Mouse (Mus musculus) embryonic facial prominence, embryonic 13.5 days (tissue): ENCODE data around the gene Rapgef4. TPM values are rescaled to one million over a fixed set of nuclear protein-coding genes. Genes with fewer than 3 reads are reported as not detected.

ENCODE experiments used
- ATAC-seq: fragments of 200-750 bp; cut with Nextera tagmentation; 2 replicates; pipeline ENCODE4 v1.8.0; 2017; ENCODE audit warnings: low read depth; ENCODE audit not compliant: insufficient number of reproducible peaks, insufficient read depth, low FRiP score, low TSS enrichment
- H3K27ac ChIP-seq: fragments of 300-500 bp; sonication (generic); 2 replicates; pipeline ENCODE4 v1.5.1; 2015; ENCODE audit warnings: moderate library complexity, mild to moderate bottlenecking, inconsistent platforms
- H3K27me3 ChIP-seq: fragments of 300-500 bp; sonication (generic); 2 replicates; pipeline ENCODE4 v1.6.1; 2015; ENCODE audit warnings: mild to moderate bottlenecking, inconsistent platforms
- H3K36me3 ChIP-seq: fragments of 300-500 bp; sonication (generic); 2 replicates; pipeline ENCODE4 v1.6.1; 2015; ENCODE audit warnings: mild to moderate bottlenecking, inconsistent platforms
- H3K4me1 ChIP-seq: fragments of 300-500 bp; sonication (generic); 2 replicates; pipeline ENCODE4 v1.6.1; 2015; ENCODE audit warnings: inconsistent platforms
- H3K4me2 ChIP-seq: fragments of 300-500 bp; sonication (generic); 2 replicates; pipeline ENCODE4 v1.6.1; 2015; ENCODE audit warnings: moderate library complexity, mild to moderate bottlenecking, inconsistent platforms
- H3K4me3 ChIP-seq: fragments of 300-500 bp; sonication (generic); 2 replicates; pipeline ENCODE4 v1.5.1; 2015; ENCODE audit warnings: mild to moderate bottlenecking, inconsistent platforms
- H3K9ac ChIP-seq: fragments of 300-500 bp; sonication (generic); 2 replicates; pipeline ENCODE4 v1.6.1; 2015; ENCODE audit warnings: mild to moderate bottlenecking, inconsistent platforms
- H3K9me3 ChIP-seq: fragments of 300-500 bp; sonication (generic); 2 replicates; pipeline ENCODE4 v1.6.1; 2016; ENCODE audit warnings: inconsistent platforms
- WGBS: fragments of 180-500 bp; shearing (Covaris S2); methylation state at CpG from one replicate; pipeline ENCODE4 v1.1.7; 2015; ENCODE audit warnings: mixed read lengths; 5-methylcytosine and 5-hydroxymethylcytosine counted together
- polyA plus RNA-seq: library from polyadenylated mRNA; unstranded; fragments of >200 nt; fragmentation: Nextera tagmentation; extraction: Ambion mirVana; gene quantifications from 2 replicates; pipeline ENCODE4 v1.2.1, GENCODE M21; 2015

The Rapgef4 gene
- polyA plus RNA-seq, 1 experiment from 2014 or later: 3.0 TPM

DNA sequence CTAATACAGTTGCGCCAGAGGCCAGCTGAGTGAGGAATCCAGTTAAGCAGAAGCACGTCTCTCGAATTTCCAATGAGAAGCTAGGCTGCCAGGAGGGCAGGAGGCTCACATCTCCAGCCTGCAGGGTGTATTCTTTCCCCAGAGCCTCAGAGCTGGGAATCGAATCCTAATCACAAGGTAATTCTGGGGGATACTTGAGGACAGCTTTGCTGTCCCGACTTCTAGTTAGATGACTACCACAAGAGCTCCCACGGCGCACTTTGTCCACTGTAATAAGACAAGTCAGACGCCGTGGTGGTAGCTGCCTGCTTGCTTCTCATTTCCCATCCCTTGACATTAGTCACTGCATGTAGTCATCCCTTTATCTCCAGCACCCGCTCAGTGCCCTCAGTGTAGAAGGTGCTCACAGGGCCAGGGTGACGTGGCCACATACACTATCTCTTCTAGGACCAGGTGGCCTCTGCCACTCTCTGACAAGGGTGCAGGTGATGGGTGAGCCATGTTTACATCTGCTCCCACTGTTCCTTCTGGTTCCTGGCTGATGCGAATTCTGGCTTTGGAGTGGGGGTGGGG lies 5.3 kb downstream of the Rapgef4 start:
- Histone ChIP-seq H3K27me3 (peaks cover 23% of the 10 kb centered on the region), H3K4me2 (no peak overlapping the region), H3K27ac (no peak overlapping the region), H3K4me3 (no peak overlapping the region), H3K4me1 (0 out of 2 replicates have a peak, but pooled peaks cover 5% of the 10 kb centered on the region), H3K9me3 (no peaks in the 10 kb centered on the region), H3K9ac (no peak overlapping the region), H3K36me3 (no peaks in the 10 kb centered on the region)
- ATAC-seq: no peak
- 70% methylated on average over 12 of the region's 12 CpGs for WGBS

DNA sequence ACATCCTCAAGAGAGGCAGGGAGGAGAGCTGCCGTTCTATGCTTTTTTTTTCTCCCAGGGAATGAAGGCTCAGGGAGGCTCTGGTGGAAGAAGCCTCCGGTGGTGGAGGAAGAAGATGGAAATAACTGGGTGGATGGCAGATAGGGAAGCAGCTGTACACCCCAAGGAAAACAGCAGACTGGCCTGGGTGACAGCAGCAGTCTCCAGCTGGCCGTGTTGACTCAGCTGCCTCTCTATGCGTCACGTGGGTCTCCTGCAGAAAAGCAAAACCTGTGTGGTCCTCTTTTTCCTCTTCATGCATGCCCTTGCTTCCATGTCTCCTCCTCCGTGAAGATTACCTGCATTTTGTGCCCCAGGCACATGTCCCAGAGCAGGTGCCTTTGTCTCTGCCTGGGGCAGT lies 7.5 kb downstream of the Rapgef4 start:
- Histone ChIP-seq H3K27ac (no peak overlapping the region), H3K9me3 (no peaks in the 10 kb centered on the region)

DNA sequence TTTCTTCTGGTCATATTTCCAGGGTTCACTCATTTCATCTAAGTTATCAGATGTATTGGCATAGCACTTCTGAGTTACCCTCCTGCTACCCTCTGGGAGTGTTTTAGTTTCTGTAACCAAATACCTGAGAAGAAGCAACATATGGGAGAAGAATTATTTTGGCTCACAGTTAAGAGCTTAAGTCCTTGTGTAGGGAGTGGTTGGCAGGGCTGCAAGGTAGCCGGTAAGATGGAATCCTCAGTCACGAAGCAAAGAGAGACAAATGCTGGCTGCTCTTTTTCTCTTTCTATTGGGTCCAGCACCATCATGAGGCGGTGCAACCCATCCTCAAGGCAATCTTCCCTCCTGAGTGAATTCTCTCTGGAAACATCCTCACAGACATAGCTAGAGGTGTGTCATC lies 11.1 kb downstream of the Rapgef4 start:
- Histone ChIP-seq H3K27me3 (no peaks in the 10 kb centered on the region), H3K9ac (no peak overlapping the region), H3K27ac (no peak overlapping the region), H3K9me3 (no peaks in the 10 kb centered on the region), H3K4me3 (no peak overlapping the region), H3K36me3 (no peaks in the 10 kb centered on the region), H3K4me2 (no peak overlapping the region), H3K4me1 (no peaks in the 10 kb centered on the region)
- 99% methylated on average over 3 of the region's 3 CpGs for WGBS
- ATAC-seq: no peak

More for the DNA sequence above, 7.5 kb downstream of the Rapgef4 start:
- H3K4me1 ChIP-seq: no peaks in the 10 kb centered on the region
- no peak overlapping the region for H3K4me2 ChIP-seq
- H3K9ac ChIP-seq: no peak overlapping the region
- 62% methylated on average over 6 of the region's 6 CpGs for WGBS
- no peak for ATAC-seq
- H3K27me3 ChIP-seq: 0 out of 2 replicates have a peak, but pooled peaks cover 4% of the 10 kb centered on the region
- H3K36me3 ChIP-seq: no peaks in the 10 kb centered on the region
- H3K4me3 ChIP-seq: no peak overlapping the region

DNA sequence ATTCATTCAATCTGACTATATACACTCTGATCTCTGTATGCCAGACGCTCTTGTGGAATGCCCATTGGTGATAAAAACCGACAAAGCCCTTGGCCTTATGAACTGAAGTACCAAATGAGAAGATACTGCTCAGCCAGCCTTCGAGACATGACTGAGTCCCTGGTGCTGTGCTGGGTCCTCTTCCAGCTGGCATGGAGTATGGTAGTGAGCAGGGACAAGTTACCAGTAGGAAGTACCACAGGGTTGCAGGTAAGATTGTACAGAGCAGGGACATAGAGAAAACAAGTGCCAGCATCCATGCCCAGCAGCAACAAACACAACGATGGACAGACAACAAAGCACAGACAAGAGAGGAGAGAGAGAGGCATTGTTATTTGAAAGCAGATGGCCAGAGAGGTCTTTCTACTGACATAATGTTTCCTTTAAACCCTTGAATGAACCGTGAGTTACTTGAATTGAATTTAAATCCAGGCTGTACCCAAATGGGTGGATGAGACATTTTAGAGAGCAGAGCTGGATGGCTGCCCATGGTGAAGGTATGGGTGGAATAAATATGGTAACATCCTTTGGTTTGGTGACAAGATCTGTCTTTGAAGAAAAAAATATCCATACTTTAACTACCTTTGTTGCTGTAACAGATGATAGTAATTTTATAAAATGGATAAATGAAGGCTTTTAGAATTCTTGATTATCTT lies 12.8 kb downstream of the Rapgef4 start:
- no peaks in the 10 kb centered on the region for H3K27me3 ChIP-seq
- no peak overlapping the region for H3K9ac ChIP-seq
- no peak overlapping the region for H3K27ac ChIP-seq
- no peaks in the 10 kb centered on the region for H3K9me3 ChIP-seq
- no peaks in the 10 kb centered on the region for H3K36me3 ChIP-seq
- no peak overlapping the region for H3K4me2 ChIP-seq
- H3K4me3 ChIP-seq: no peak overlapping the region
- no peaks in the 10 kb centered on the region for H3K4me1 ChIP-seq
- 88% methylated on average over 5 of the region's 5 CpGs for WGBS
- no peak for ATAC-seq

DNA sequence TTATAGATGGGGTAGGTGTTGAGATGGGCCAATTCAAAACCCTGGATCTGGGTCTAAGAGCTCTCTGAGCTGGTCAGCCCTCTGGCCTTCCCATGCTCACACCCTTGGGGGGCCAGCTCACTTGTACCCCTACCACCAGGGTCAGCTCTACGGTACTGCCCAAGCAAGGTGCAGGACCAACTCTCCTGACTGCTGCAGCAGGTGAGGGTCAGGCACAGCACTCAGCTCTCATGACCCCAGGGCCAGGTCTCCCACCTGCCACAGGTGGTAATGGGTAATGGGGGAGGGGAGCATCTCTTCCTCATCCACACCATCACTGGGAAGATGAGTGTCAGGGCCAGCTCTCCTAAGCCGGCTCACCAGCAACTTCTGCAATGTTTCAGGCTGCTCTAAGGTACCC lies 17.5 kb downstream of the Rapgef4 start:
- Histone ChIP-seq H3K4me1 (no peaks in the 10 kb centered on the region), H3K9ac (no peak overlapping the region), H3K36me3 (no peaks in the 10 kb centered on the region), H3K27me3 (no peaks in the 10 kb centered on the region), H3K27ac (no peak overlapping the region), H3K4me3 (no peak overlapping the region), H3K9me3 (no peaks in the 10 kb centered on the region), H3K4me2 (no peak overlapping the region)
- WGBS: 88% methylated on average over 2 of the region's 2 CpGs
- no peak for ATAC-seq

DNA sequence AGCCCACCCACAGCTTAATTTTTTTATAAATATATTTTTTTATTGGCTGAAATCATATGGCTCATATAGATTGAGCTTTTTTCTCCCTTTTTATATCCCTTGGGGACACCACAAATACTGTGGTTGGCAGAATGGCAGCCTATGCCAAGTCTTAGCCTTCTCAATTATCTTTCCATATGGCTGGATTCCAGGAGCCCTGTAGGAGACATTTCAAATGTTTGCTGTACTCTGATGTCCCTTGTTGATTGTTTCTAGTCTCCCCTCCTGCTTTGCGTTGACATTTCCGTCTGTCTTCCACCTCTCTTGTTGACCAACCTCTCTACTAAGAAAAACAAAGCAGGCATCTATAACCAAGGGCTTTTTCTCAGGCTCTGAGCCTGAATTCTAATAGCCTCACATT lies 19.1 kb downstream of the Rapgef4 start:
- WGBS: 73% methylated on average over 2 of the region's 2 CpGs
- no peak overlapping the region for H3K4me3 ChIP-seq
- no peak for ATAC-seq
- no peak overlapping the region for H3K9ac ChIP-seq
- no peak overlapping the region for H3K27ac ChIP-seq
- H3K4me2 ChIP-seq: no peak overlapping the region
- H3K36me3 ChIP-seq: no peaks in the 10 kb centered on the region
- H3K27me3 ChIP-seq: no peaks in the 10 kb centered on the region
- no peaks in the 10 kb centered on the region for H3K4me1 ChIP-seq
- H3K9me3 ChIP-seq: no peaks in the 10 kb centered on the region

DNA sequence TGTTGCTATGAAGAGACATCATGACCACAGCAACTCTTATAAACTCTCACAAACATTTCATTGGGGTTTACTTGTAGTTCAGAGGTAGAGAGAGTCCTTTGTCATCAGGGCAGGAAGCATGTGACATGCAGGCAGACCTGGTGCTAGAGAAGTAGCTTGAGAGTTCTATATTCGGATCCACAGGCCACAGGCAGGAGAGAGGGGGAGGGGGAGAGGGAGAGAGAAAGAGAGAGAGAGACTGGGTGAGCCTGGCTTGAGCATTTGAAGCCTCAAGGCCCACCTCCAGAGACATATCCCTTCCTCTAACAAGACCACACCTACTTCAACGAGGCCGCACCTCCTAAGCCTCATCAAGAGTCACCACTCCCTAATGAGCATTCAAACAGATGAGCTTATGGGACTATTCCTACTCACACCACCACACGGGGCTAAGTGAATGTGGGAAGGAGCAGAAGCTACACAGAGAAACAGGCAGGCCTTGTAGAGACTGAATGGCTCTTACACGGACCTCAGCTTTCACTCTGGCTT lies 21.9 kb downstream of the Rapgef4 start:
- Histone ChIP-seq H3K4me1 (no peaks in the 10 kb centered on the region), H3K36me3 (no peaks in the 10 kb centered on the region), H3K27me3 (no peaks in the 10 kb centered on the region), H3K9me3 (no peaks in the 10 kb centered on the region), H3K9ac (no peak overlapping the region), H3K4me3 (no peak overlapping the region), H3K4me2 (no peak overlapping the region), H3K27ac (no peak overlapping the region)
- ATAC-seq: no peak
- WGBS: 81% methylated on average over 5 of the region's 5 CpGs

DNA sequence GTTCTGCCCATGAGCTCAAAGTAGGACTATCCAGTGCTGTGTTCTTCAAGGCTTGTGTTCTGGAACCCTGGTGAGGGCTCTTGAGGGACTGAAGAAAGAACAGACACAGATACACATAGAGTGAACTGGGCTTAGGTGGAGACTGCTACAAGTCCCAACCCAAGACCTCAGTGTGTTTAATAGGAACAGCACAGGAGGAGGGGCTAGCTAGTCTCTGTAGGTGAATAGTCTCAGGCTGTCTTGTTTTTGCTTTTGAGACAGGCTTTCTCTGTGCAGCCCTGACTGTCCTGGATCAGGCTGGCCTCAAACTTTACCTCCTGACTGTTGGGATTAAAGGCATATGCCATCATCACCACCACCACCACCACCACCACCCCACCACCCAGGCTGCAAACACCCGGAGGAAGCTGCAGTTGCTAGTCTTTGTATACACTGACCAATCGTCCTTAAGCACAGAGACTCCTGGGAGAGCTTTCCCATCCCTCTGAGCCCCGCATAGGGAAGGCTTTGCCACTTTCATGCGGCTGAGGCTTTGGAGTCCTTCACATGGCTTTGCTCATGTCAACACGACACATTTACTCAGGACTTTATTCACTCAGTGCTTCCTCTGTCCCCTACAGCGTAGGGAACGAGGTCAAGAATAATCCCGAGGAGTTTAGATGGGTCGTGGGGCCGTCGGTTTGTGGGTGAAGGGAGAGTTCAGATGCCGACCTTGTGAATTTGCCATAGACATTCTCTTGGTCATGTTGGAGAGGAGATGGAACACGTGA lies 22.9 kb downstream of the Rapgef4 start:
- Histone ChIP-seq H3K9ac (no peak overlapping the region), H3K4me3 (no peak overlapping the region), H3K36me3 (no peaks in the 10 kb centered on the region), H3K9me3 (0 out of 2 replicates have a peak, but pooled peaks cover 3% of the 10 kb centered on the region), H3K27me3 (no peaks in the 10 kb centered on the region), H3K4me1 (no peaks in the 10 kb centered on the region), H3K27ac (no peak overlapping the region), H3K4me2 (no peak overlapping the region)
- ATAC-seq: no peak
- WGBS: 82% methylated on average over 13 of the region's 13 CpGs

DNA sequence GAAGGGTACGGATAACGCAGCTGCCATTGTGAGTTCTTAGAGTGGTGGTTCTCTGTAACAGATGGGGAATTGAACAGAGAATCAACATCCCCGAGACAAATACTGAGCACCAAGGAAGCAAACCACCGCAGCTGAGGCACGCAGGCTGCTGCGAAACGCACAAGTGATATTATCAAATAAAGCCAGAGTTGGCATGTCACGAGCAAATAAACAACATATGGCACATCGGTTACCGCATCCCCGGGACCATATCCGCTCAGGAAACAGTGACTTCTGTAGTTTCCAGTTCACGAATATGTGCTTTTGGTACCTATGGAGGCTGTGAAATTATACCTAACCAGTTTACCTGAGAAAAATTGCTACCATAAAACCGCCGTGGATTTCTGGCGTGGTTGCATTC lies 24.0 kb downstream of the Rapgef4 start:
- ATAC-seq: no peak
- WGBS: 59% methylated on average over 16 of the region's 16 CpGs
- H3K36me3 ChIP-seq: no peaks in the 10 kb centered on the region
- H3K27me3 ChIP-seq: no peaks in the 10 kb centered on the region
- H3K4me3 ChIP-seq: no peak overlapping the region
- no peaks in the 10 kb centered on the region for H3K4me1 ChIP-seq
- H3K9ac ChIP-seq: no peak overlapping the region
- H3K9me3 ChIP-seq: 0 out of 2 replicates have a peak, but pooled peaks cover 3% of the 10 kb centered on the region
- H3K27ac ChIP-seq: no peak overlapping the region
- no peak overlapping the region for H3K4me2 ChIP-seq

DNA sequence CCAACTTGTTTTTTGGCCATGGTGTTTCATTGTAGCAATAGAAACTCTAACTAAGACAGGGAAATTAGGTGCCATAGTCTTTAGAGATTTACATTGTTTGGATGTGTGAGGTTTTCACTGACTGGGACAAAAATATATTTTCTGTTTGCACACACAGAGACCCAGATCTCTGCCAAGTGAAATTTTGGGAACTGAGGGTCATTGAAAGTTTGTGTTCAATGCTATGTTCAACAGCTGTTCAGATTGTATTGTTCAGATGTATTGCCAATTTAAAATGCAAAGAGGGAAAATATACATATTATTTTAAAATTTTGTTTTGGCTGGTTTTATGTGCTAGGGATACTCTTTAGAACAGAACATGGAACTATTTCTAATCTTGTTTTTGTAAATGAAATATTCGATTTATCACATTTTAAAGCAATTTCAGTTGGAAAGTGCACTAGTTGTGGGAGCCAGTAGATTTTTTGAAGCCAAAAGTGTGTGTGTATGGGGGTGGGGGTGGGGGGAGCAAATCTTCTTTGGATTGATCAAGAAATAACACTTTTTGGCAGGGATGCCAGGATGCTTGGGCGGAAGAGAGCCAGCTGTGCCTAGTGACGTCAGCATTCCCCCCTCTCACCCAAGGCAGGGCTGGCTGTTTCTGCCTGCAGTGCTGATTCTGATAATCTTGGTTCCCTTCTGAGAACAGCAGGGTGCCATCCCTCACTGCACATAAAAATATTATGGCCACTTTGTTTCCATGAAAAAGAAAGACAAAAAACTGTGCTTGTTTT lies 28.6 kb downstream of the Rapgef4 start:
- H3K4me2 ChIP-seq: no peak overlapping the region
- 72% methylated on average over 3 of the region's 3 CpGs for WGBS
- ATAC-seq: no peak
- H3K27ac ChIP-seq: no peak overlapping the region
- no peak overlapping the region for H3K4me3 ChIP-seq
- H3K36me3 ChIP-seq: no peaks in the 10 kb centered on the region
- H3K9me3 ChIP-seq: 0 out of 2 replicates have a peak, but pooled peaks cover 3% of the 10 kb centered on the region
- no peak overlapping the region for H3K9ac ChIP-seq
- no peaks in the 10 kb centered on the region for H3K4me1 ChIP-seq
- H3K27me3 ChIP-seq: no peaks in the 10 kb centered on the region

DNA sequence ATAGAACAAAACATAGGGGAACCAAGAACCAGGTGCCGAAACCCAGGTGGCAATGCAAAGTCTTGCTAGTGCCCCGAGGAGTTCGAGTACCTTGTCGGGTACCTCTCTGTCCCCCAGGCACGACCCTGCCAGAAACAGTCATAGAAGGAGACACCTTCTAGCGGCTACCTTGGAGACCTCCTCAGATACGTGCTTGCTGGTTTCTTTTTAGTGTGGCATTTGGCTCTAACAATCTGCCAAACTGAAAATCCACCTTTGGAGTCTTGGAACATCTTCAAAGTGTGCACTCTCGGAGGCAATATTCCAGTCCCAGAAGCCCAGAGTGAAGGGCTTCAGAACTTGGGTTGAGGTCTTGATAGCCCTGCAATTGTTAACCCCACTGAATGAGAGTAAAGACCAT lies 34.3 kb downstream of the Rapgef4 start:
- WGBS: 86% methylated on average over 8 of the region's 8 CpGs
- Histone ChIP-seq H3K4me1 (no peaks in the 10 kb centered on the region), H3K36me3 (no peaks in the 10 kb centered on the region), H3K27me3 (no peaks in the 10 kb centered on the region), H3K9ac (no peak overlapping the region), H3K4me2 (no peak overlapping the region), H3K27ac (no peak overlapping the region), H3K4me3 (no peak overlapping the region), H3K9me3 (no peaks in the 10 kb centered on the region)
- ATAC-seq: no peak
